Mouse (Mus musculus) bone marrow macrophage, adult 2 months (primary cell): ENCODE measurements around the gene Mst1.

ENCODE experiments used
- CTCF ChIP-seq: IDR thresholded peaks from 2 replicates; pipeline ENCODE4 v1.5.1; 2012; ENCODE audit warnings: low read depth, mild to moderate bottlenecking, low read length, moderate library complexity
- POLR2A ChIP-seq: IDR thresholded peaks from 2 replicates; pipeline ENCODE4 v1.6.1; 2012; ENCODE audit warnings: mild to moderate bottlenecking, low read depth, low read length, borderline replicate concordance

DNA sequence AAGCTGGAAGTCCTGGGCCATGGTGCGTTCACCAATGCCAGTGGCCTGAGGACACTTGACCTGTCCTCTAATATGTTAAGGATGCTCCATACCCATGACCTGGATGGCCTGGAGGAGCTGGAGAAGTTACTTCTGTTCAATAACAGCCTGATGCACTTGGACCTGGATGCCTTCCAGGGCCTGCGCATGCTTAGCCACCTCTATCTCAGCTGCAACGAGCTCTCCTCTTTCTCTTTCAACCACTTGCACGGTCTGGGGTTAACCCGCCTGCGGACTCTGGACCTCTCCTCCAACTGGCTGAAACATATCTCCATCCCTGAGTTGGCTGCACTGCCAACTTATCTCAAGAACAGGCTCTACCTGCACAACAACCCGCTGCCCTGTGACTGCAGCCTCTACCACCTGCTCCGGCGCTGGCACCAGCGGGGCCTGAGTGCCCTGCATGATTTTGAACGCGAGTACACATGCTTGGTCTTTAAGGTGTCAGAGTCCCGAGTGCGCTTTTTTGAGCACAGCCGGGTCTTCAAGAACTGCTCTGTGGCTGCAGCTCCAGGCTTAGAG is 26.5 kb upstream of the Mst1 start:
- no peak for TF ChIP-seq POLR2A
- no peak for TF ChIP-seq CTCF
